Mouse (Mus musculus) induced T-regulatory cell, adult 2 months (primary cell): ENCODE data around the gene Zranb1.
A peak's percentile ranks its signal among the peaks of the same experiment; 100 is the strongest.

ENCODE experiments used
- DNase-seq: peaks from one replicate; pipeline ENCODE4 v3.0.0-alpha.2; 2012; ENCODE audit warnings: low read depth

Zranb1 gene

DNA sequence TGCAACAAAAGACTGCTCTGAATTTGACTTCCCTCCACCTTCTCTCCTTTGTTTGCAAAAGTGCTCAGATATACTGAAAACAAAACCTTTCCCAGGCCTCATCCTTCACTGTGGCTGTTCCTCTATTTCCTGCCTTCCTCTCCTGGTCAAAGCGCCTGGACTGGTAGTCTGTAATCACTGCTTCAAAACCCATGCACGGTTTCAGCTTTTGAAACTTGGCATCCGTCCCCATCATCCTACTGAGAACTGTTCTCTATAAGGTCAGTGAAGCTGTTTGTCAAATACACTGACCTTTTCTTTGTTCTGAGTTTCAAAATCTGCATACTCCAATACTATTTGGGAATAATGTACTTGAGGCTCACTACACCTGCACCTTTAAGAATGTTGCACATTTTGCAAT lies 3.7 kb upstream of the Zranb1 start:
- no peak for DNase-seq

DNA sequence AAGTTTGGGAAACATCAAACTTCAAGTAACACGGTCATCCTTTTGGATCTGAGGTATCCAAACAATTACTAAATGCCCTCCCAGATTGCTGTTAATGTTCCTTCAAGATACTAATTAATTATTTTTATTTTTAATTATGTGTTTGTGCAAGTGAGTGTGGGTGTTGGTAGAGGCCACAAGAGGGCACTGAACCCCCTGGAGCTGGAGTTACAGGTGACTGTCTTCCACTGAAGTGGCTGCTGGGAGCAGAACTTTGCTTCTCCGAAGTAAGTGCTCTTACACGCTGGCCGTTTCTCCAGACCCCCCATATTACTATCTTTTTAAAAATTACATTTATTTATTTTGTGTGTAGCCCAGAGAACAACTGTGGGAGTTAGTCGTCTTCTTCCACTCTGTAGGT lies 887 bp upstream of the Zranb1 start:
- peak; percentile 49 for DNase-seq

DNA sequence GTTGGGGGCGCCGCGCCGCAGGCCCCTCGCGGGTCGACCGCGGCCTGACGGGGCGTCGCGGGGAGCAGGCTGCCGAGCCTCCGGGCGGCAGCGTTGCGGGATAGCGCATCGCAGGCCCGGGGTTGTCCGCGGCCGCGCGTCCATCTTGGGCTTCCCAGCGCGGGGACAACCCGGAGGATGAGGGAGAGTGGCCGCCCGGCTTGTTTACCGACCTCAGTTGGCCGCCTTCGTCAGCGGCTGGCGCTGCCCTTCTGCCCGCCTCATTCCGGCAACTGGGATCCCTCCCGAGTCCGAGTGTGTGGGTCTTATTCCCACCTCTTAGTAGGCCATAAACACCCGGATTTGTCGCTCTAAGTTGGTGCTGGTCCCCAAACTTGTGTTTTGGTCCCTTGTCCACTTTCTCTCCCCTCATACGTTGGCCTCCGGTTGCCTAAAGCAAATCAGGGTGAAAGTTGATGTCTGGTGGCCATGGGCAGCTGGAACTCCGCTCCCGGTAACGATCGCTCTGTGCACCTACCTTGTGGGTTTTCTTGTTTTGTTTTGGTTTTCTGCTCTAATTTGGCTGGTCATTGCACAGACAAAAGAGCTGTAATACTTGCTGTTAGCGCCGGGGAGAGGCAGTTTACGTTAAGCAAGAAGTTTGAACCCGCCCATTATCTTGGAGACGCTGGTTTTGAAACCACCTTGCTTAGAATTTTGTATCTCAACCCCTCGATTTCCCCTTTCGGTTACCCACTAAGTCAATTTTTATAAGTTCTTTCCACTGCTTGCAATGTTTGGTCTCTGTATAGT lies 814 bp downstream of the Zranb1 start:
- DNase-seq = peak; percentile 76

DNA sequence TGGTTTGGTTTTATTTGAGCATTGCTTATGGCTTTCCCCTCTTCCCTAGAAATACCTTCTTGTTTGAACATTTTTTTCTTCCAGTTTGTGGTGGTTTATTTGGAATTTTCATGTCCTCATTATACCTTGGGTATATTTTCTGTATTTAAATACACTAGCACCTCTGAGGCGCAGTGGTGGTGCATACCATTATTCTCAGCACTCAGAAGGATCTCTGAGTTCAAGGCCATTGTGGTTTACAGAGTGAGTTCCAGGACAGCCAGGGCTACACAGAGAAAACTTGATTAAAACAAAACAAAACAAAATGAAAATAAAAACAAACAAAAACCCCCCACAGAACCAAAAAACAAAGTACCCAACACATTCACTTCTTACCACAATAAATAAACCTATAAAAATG lies 2.4 kb downstream of the Zranb1 start:
- DNase-seq = no peak

DNA sequence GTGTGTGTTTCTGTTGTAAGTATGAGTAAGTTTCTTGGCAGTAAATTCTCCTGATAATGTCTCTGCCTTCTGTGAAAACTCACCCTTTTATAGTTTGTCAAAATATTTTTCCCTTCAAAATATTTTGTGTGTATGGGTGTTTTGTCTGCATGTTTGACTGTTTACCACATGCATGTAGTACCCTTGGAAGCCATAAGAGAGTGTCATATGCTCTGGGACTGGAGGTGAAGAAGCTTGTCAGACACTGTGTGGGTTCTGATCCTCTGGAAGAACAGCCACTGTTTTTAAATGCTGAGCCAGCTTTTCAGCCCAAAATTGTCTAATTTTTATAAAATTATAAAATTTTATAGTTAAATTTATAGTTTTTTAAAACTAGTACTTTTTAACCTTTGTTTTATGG lies 3.8 kb downstream of the Zranb1 start:
- DNase-seq = no peak

DNA sequence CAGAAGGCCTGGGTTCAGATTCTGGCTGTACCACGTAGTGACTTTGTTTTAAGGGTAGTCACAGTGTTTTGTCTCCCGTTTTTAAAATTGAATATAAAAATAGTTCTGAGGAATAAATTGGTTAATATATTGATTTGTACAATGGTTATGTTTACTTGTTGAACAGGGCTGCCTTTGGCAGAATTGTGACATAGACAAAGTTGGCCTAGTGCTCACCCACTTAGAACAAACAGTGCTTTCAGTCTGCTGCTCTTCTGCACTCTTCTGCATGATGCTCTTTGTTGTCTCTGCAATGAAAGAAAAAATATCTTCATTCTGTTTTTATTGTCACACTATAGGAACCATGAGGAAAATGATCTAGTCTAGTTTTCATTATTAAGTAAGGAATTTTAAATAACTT lies 8.2 kb downstream of the Zranb1 start:
- no peak for DNase-seq

DNA sequence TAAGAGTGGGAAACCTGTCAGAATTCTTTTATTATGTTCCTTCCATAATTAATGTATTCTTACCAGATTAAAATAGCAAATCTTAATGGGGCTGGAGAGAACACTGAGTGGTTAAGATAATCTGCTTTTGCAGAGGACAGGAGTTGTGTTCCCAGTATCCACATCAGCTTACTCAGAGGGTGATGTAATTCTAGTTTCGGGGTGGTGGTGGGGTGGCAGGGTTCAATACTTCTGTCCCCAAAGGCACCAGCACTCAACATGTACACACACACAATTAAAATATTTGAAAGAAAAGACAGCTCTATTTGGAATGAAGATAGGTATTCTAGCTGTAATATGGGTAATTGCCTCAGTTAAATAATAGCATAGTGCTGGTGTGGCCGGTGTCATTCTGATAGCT lies 9.6 kb downstream of the Zranb1 start:
- DNase-seq = no peak

DNA sequence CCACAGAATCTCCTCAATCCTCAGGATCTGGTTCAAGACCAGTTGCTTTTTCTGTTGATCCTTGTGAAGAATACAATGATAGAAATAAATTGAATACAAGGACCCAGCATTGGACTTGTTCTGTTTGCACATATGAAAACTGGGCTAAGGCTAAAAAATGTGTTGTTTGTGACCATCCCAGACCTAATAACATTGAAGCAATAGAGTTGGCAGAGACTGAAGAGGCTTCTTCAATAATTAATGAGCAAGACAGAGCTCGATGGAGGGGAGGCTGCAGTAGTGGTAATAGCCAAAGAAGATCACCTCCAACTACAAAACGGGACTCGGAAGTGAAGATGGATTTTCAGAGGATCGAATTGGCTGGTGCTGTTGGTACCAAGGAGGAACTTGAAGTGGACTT lies 19.0 kb downstream of the Zranb1 start:
- no peak for DNase-seq

DNA sequence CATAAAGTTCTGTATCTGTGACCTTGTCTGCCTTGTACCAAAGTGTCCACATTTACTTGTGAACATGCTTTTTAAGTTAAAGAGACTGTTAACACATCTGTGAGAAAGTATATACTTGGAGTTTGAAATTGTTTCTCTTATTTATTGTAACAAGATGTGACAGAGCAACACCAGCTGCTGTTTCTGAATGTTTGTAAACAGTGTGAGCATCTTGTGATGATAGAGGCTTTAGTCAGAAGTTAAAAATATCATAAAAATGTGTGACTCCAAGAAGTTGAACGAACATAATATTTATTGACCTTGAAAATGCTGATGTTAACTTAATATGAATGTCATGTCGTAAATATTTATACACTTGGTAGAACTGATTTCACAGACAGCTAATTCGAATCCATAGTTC lies 19.7 kb downstream of the Zranb1 start:
- DNase-seq = no peak

DNA sequence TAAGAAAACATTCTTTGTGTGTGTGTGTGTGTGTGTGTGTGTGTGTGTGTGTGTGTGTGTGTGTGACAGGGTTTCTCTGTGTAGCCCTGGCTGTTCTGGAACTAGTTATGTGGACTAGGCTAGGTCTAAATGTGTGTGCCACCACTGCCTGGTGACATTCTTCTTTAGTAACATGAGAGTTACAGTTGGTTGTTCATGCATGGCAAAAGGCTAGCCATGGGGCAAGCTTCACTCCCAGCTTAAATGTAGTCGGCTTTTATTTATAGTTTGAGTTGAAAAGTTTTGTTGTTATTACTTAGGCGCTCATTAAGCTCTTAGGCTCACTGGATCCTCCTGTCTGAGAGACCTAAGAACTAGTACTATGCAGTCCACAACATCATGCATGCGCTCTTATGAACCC lies 33.5 kb downstream of the Zranb1 start:
- DNase-seq = no peak

DNA sequence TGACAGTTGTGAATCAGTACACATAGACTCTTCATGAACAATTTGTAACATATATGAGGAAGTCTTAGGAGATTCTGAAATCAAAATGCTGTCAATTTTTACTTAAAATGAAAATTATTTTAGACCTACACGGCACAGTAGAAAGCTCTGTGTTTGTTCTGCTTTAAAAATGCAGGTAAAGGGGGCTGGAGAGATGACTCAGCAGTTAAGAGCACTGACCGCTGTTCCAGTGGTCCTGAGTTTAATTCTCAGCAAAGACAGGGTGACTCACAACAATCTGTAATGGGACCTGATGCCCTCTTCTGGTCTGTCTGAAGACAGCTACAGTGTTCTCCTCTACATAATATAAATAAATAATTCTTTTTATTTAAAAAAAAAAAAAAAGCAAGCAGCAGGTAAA lies 34.8 kb downstream of the Zranb1 start:
- DNase-seq = no peak

DNA sequence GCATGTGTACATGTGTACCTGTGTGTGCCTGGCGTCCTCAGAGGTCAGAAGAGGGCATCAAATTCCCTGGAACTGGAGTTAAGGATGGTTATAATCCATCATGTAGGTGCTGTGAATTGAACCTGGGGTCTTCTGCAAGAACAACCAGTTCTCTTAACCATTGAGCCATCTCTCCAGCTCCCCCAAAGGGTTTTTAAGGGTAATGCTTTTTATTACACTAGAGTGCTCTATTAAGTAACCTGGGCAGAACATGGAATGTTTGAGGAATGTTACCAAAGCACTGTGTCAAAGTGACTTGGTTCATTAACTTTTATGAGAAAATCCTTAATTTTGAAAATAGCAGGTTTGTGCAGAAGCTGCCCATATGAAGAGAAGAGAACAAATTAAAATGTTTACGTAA lies 41.1 kb downstream of the Zranb1 start:
- DNase-seq = no peak

DNA sequence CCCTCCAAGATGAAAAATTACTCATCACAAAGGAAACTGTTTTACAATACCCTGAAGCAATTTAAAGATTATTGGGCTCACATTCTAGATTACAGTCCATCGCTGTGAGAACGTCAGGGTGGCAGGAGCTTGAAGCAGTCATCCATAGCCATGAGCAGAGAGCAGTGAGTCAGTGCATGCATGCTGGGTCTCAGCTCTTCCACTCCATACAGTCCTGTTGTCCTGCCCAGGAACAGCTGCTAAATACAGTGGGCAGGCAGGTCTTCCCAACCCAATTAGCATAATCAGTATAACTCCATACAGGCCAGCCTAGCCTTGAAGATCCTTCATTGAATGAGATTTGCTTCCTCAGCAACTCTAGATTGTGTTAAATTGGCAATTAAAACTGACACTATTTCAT lies 45.1 kb downstream of the Zranb1 start:
- DNase-seq = no peak

DNA sequence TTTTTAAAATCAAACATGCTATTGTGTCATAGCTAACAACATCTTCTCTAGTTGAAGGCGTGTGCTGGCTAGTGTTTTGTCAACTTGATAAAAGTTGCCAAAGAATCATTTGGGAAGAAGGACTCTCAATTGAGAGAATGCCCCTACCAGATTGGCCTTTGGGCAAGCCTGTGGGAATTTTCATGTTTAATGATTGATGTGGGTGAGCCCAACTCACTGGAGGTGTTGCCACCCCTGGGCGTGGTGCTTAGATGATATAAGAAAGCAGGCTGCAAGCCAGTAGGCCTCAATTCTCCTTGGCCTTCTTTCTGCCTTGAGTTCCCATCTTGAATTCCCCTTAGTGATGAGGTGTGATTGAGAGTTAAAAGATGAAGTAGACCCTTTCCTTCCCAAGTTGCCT lies 47.0 kb downstream of the Zranb1 start:
- DNase-seq = no peak

DNA sequence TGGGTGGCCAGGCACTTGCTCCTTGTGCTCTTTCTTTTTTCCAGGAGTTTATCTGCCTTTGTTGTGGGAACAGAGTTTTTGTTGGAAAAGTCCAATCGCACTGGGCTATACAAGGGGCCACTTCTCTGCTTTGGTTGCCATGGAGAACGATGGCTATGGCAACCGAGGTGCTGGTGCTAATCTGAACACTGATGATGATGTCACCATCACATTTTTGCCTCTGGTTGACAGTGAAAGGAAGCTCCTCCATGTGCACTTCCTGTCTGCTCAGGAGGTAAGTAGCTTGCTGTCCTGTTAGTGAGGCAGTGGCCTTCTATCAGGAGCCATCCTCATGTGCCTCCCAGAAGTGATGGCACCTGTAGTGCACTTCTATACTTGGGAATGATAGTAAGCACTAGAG lies 51.7 kb downstream of the Zranb1 start:
- DNase-seq = no peak

DNA sequence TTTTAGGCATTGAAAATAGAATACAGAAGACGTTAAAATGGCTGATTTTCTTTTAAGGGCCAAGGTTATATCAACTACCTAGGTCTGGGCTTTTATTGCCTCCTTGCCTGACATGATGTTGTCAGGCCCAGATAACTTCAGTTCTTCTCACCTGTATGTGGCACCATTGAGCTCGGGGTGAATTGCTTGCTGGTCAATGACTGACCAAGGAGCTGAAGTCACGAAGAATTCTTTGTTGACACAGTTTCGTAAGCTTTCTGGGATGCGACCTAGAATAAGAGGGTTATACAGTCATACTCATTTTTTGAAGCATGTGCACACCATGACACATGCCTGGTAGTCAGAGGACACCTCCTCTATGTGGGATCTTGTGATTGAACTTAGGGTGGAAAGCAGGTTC lies 58.9 kb downstream of the Zranb1 start:
- DNase-seq = no peak

DNA sequence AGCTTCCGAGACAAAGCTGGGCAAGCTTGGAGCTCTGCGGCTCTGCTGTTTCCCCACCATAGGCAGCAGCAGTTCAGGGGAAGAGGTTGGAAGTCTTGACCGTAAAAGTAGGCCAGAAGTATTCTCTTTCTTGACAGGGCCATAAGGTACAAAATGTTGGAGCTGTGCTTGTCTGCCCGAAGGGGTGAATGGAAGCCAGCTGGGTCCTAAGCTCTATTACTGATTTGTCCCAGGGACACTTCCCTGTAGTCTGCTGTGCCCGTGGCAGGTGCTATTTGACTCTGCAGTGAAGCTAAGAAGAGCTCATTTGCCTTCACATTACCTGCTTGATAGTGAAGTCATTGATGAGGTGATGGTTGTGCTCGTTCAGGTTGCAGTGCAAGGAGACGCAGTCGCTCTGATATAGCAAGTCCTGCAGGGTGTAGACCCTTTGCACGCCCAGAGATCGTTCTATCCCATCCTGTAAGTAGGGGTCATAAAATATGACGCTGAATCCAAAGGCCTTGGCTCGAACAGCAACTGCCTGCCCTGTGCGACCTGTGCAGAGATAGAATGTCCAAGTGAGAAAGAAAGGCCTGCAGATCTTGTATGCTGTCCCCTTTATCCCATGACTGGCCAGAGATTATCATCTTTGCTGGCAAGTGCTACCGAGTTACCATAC lies 60.4 kb downstream of the Zranb1 start:
- DNase-seq = no peak

DNA sequence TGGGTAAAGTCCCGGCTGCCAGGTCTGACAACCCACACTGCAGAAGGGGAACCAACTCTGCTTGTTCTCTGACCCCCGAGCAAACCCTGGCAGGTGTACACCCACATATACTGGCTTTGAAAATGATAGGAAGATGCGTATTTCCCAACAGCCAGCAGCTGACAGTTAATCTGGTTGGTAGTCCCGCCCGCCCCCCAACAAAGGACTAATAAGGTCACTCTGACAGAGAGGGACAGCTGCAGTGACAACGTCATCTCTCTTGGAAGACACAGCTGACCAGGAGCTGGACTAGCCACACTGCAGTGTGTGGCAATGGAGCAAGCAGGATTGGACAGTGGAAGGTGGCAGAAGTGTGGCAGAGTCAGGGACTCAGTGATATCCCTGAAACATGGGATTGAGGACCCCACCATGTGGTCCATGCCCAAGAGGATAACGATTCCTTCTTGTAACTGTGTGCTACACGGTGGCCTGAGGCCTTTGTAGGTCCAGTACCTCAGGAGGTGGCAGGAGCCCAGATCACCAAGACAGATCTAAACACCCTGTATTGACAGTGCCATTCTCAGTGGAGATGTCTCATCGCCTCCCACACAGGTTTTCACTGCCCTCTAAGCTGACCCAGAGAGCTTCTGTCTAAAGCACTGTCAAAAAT lies 62.1 kb downstream of the Zranb1 start:
- no peak for DNase-seq

DNA sequence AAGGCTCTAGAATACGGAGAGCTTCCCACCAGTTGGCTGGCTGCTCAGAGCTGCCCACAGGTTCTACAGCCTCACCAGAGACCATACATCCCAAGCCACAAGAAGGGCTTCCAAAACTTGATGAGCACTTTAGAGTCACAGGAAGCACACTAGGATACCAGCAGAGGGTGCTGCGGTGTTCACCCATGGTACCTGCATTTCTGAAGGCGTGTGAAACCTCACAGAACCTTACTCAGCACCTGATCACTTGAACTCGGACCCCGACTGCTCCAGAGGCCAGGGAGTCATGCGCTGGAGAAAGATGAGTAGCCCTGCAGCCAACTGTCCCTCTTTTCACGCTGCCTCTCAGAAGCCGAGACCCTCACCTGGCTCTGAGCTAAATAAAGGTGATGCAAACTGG lies 63.2 kb downstream of the Zranb1 start:
- DNase-seq = no peak

DNA sequence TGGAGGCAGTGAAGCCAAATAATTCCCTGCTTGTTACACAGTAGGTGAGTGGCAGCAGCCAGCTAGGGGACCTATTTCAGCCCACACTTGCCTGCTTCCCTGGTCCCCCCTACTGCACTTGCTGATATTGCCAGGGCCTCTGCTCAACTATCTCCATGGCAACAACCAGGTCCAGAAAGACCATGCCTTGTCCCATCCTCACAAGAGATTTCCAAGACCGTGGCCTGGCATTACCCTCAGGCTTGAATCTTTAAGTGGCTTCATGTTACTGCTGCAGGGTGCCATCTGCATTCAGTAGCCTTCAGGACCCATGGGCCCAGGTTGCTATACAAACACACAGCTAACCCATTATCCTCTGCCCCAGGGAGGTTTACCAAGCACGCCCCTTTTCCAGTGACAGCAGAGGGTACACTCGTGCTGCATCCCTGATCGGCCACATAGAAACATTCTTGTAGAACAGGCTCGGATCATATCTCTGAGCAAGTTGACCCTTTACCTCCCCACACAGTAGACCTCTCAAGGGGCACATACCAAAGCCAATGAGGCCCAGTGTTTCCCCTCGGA lies 63.8 kb downstream of the Zranb1 start:
- no peak for DNase-seq

DNA sequence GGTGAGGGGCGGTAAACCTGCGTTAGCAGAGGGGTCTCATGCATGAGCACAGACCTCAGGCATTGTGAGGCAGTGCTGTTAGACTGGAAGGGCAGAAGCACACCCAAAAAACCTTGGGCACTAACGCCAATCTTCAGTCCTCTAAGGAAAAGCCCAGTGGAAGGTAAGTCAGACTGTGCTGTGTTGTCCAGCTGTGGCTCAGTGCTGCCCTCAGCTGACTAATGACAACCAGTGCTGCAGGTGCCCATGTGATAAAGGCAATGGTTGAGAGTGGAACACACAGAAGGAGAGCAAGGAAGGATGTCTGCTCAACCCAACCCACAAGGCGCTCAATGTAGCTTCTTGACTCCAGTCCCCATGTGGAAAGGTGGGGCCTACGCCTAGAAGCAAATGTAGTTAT lies 65.4 kb downstream of the Zranb1 start:
- peak; percentile 34 for DNase-seq

DNA sequence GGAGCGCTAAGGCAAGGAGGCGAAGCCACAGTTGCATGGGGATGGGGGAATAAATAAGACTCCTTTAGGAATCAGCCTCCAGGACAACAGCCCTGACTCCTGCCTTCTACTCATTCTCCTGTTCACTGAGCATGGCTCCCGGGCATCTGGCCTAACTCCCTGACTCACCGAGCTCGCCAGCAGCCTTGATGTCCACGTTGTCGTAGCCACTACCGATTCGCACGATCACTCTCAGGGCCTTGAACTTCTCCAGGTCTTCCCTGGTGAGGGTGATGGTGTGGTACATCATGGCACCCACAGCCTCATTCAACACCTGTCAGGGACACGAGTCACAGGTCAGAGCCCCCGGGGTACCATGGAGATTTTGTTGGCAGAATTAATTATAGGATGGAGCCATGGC lies 67.7 kb downstream of the Zranb1 start:
- no peak for DNase-seq

DNA sequence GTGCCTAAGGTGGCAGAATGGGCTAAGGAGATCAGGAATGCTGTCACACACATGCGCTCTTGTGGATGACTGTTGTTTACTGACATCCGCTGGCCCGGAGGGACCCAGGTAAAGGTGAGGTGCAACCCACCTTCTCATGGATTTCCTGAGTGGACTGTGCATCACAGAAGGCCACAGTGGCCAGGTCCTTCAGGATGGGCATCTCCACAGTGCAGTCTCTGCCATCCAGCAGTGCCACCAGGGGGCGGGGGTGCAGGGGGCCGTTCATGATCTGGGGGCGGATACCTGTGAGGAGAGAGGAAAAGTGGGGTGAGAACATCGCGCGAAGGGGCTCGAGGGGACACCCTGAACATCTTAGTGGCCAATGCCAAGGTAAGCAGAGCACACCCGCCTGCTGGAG lies 68.1 kb downstream of the Zranb1 start:
- DNase-seq = no peak
